Comparison of ENCODE assay signal across 8 mouse cellular contexts in the genomic region with DNA sequence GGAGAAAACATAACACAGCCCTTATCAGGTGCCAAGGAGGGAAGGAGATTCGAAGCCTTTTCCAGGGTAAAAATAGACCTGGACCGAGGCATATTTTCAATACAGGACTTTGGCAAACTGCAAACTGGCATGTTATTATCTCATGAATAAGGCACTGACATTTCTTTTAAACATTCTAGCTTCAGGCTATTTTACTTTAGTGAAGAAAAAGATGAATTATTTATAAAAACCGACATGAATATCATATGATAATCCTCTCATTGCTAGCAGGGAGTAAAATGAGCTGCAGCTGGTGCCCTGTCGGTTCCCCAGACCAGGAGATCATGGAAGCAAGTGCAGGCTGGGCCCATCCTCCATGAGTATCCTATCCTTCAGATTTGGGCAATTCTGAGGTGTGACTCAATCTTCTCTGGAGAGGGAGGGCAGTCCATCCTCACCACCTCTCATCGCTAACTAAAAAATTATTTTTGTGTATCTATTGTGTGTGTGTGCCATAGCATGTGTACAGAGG.
"Had no signal": no experiment of that assay in that cellular context is flagged by ENCODE, and none has a peak within 500 bp of the region (broad histone marks: within the 10 kb centered on the region; RNA-seq: fewer than 3 reads in every experiment).

No protein-coding gene starts in this region.

- H3K27ac ChIP-seq: limb, embryonic 13.5 days; liver, embryonic 14.5 days; neural tube, embryonic 12.5 days; stomach, embryonic 15.5 days had no signal

- H3K9ac ChIP-seq: limb, embryonic 13.5 days; liver, embryonic 14.5 days; neural tube, embryonic 12.5 days; stomach, embryonic 15.5 days had no signal

- H3K9me3 ChIP-seq: stomach, embryonic 15.5 days had no signal

- H3K36me3 ChIP-seq: limb, embryonic 13.5 days; neural tube, embryonic 12.5 days; stomach, embryonic 15.5 days had no signal

- DNase-seq: left cerebral cortex, postnatal 4 days; right cerebral cortex, postnatal 14 days; thymus, adult 2 months; thymus, postnatal 36 days had no signal

- H3K27me3 ChIP-seq: limb, embryonic 13.5 days; neural tube, embryonic 12.5 days; stomach, embryonic 15.5 days had no signal

- H3K4me2 ChIP-seq: limb, embryonic 13.5 days; neural tube, embryonic 12.5 days; stomach, embryonic 15.5 days had no signal

- H3K4me1 ChIP-seq: neural tube, embryonic 12.5 days; stomach, embryonic 15.5 days had no signal

- H3K4me3 ChIP-seq: limb, embryonic 13.5 days; neural tube, embryonic 12.5 days; stomach, embryonic 15.5 days had no signal
